Mouse (Mus musculus) lung, postnatal 14 days (tissue): ENCODE results near the gene 1110008L16Rik.
"Not testable (repeated sequence)": the region's sequence is repeated elsewhere in the genome, so short reads cannot be mapped to it uniquely, and the experiment has no call there.

Source experiments
- DNase-seq: peaks from one replicate; pipeline ENCODE4 v3.0.0; 2021

Gene 1110008L16Rik

GRCm38 (mm10) chr12:55395601-55396000, 96.2 kb downstream of the 1110008L16Rik start:
- not testable (repeated sequence) for DNase-seq

DNA sequence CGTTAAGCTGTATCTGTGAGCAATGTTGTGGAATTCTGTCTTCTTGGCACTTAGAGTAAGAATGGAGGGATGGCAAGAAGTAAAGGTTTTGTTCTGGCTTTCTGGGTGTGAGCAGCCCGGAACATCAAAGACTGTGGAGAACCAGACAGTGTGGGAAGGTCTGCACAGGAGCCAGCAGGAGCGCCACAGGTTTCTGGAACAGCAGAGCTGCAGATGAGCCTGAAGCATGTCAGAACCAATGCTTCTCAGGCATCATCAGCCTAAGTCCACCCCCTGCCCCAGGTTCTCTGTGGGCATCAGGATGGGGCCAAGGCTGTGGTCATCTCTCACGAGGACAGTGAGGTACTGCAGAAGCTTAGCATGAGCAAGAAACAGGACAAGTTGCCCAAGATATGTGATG, 97.2 kb downstream of the 1110008L16Rik start:
- no peak for DNase-seq

DNA sequence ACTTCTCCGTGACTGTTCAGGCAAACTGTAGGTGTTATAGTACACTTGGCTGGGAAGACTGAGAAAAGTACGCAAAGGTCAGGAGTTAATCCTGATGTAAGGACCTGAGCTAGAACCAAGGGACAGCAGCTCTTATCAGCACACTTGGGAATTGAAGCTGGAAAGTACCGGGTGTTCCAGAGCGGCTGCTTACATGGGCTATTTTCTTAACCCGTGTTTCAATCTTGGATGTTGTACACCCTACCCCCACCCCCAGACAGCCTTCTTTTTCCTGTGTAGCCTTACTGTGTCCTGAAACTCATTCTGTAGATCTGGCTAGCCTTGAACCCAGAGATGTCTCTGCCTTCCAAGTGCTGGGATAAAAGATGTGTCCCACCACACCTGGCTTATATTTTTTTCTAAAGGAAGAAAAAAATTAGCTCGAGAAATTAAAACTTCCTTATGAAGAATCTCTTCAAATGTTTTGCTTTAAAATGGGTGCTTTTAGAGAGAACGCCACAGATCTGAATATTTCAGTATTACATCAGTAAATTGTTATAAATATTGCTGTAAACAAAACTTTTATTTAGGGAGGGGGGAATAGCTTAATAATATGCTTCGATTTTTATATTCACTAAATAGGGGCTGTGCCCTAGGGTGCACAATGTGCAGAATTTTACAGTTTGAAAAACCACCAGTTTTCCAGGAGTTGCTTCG, 98.3 kb downstream of the 1110008L16Rik start:
- DNase-seq = no peak

DNA sequence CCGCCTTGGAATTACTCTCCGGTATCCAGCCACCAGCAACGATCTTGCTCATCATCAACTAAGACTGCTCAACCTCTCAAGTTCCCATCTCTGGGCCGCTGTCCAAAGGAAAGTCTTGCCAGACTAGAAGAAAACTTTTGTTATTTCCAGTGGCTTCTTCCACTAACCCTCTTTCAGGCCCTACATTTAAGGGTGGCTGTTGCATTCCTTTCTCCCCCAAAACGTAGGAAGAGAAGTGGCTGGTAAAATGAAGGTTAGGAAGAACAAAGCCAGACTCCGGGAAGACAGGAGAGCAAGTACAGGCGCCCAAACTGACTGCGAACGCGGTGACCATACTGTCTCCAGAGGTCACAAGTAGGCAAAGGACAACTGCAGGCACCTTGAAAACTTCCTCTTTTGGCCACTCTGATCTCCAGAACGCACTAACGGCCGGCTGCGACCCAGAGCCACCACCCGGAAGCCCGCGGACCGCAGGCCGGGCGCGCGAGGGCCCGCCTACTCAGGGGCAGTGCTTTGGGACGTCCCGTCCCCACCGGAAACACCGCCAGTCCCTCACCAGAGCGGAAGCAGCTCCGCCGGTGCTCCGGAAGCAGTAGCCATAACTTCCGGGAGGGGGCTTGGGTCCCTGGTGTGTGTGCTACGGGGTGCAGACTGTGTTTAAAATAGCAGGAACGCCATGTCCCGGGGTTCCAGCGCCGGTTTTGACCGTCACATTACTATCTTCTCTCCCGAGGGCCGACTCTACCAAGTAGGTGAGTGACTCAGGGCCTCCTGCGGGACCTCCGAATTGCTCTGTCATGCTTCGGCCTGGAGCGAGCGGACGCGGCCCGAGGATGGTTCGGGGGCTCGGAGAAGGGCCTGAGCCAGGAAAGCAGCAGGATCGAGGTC, 99.1 kb downstream of the 1110008L16Rik start:
- peak; percentile 91 for DNase-seq

DNA sequence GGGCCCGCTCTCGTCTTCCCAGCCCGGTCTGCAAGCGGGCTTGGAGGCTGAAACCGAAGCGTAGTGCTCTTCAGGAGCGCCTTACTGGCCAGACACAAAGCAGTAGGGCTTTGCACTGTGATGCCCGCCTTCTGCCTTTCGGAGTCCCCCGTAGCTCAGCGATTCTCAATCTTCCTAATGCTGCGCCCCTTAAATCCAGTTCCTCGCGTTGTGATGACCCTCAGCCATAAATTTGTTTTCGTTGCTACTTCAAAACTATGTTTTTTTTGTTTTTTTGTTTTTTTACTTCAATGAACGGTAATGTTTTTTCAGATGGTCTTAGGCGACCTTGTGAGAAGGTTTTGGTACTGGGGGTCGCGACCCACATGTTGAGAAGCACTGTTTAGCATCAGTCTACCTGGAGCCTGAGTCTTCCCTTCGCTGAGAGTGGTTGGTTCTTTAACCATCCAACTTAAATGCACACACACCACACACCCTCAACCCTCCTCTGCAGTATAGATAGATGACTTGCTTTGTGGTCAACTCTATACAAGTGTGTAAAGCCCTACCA, 99.8 kb downstream of the 1110008L16Rik start:
- no peak for DNase-seq

- no peak for DNase-seq
Measured at GRCm38 (mm10) chr12:55407888-55408287, 108.5 kb downstream of the 1110008L16Rik start.

DNA sequence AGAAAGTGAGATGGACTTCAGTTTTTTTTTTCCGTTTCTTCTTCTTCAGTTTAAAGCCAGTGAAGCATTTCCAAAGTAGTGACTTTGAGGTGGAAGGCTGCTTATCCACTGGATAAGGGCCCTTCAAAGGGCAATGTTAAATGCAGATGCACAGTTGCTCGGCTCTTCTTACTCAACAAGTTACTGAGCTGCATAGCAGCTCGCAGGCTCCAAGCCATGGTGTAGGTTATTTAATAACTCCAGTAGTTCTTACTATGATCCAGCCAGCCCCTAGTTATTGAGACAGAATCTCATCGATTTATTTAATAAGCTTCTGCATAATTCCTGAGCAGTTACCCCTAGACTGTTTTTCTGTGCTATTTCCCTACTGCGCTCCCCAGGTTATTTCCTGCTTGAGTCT, 115.9 kb downstream of the 1110008L16Rik start:
- no peak for DNase-seq

DNA sequence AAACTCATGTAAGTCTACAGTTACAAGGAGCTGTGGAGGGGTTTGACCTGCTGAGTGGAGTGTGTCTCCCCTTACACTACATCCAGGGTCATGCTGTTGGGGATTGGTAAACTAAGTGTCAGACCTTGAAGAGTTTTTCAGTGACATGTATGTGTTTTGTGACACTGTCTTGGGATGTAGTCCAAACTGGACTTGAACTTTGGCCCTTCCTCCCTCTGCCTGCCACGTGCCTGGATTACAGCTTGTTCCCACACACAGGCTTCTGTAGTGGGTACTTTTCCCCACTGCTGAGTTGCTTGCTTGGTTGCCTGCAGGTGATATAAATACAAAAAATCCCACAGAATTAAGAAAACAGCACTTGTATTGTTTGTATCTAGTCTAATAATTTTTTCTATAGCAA, 116.4 kb downstream of the 1110008L16Rik start:
- DNase-seq = no peak

GRCm38 (mm10) chr12:55420220-55420619, 120.8 kb downstream of the 1110008L16Rik start:
- no peak for DNase-seq

GRCm38 (mm10) chr12:55422057-55422456, 122.7 kb downstream of the 1110008L16Rik start:
- no peak for DNase-seq

GRCm38 (mm10) chr12:55426300-55426699, 126.9 kb downstream of the 1110008L16Rik start:
- DNase-seq = no peak

DNA sequence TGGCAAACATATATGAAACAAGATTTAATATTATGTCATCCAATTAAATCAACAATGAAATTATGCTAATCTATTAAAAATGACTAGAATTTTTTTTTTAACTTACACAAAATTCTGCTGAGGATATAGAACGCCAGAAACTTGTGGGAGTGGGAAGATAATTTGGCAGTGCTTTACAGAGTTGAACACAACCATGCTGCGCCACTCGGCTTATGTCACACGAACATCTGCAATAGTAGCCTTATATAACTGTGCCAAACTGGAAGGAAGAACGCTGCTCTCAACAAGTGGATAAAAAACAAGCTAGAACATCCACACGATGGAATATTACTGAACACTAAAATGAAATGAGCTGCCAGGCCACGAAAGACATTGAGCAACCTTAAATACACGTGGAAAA, 129.8 kb downstream of the 1110008L16Rik start:
- DNase-seq = no peak

- DNase-seq = no peak
Measured at GRCm38 (mm10) chr12:55429956-55430355, 130.6 kb downstream of the 1110008L16Rik start.
